Mouse (Mus musculus): ENCODE measurements around the gene Mink1.

DNA sequence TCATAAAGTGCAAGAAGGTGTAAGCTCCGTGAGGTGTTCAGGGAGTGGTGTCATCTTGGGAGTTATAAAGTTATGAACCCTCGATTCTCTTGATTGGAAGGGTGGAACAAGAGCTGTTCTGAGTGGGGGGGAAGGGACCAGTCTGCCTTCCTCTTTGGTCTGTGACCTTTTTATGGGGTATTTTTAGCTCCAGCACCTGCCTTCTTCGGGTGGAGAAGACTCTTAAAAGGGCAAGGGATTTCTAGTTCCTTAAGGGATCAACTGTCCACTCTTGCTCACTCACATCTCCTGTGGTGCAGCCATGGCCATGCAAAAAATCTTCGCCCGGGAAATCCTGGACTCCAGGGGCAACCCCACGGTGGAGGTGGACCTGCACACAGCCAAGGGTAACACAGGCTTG is 94.9 kb downstream of the Mink1 start:
- TF ChIP-seq HCFC1 (IDR thresholded peaks at IDR 0.05; ENCODE audit: borderline replicate concordance, insufficient read depth, low read length) (no peak), ZC3H11A (IDR thresholded peaks at IDR 0.05; ENCODE audit: borderline replicate concordance, low read depth, low read length) (no peak)

Measured in ES-E14 (cell line).